Mouse (Mus musculus) heart, postnatal 0 days (tissue): Measurements from ENCODE around the gene Fzd7. TPM values are rescaled to one million over a fixed set of nuclear protein-coding genes. Genes with fewer than 3 reads are reported as not detected.

Source experiments
- ATAC-seq: fragments of 200-750 bp; cut with Nextera tagmentation; 2 replicates; pipeline ENCODE4 v1.8.0; 2017; ENCODE audit warnings: low read depth, moderate number of reproducible peaks, moderate library complexity; ENCODE audit not compliant: insufficient read depth
- DNase-seq: peaks from one replicate; pipeline ENCODE4 v3.0.0-alpha.2; 2016; ENCODE audit warnings: low spot score
- H3K27ac ChIP-seq: fragments of 300-500 bp; sonication (generic); 2 replicates; pipeline ENCODE4 v1.5.1; 2014; ENCODE audit warnings: low read depth, mild to moderate bottlenecking
- H3K27me3 ChIP-seq: fragments of 300-500 bp; sonication (generic); 2 replicates; pipeline ENCODE4 v1.6.1; 2014; ENCODE audit warnings: low read length, mixed read lengths; ENCODE audit not compliant: control insufficient read depth, insufficient read depth
- H3K36me3 ChIP-seq: fragments of 300-500 bp; sonication (generic); replicated peaks from 2 replicates; pipeline ENCODE4 v1.6.1; 2014; ENCODE audit warnings: low read length, mixed read lengths; ENCODE audit not compliant: control insufficient read depth, insufficient read depth
- H3K4me1 ChIP-seq: fragments of 300-500 bp; sonication (generic); 2 replicates; pipeline ENCODE4 v1.6.1; 2014; ENCODE audit warnings: antibody characterized with exemption; ENCODE audit not compliant: control insufficient read depth, insufficient read depth
- H3K4me2 ChIP-seq: fragments of 300-500 bp; sonication (generic); 2 replicates; pipeline ENCODE4 v1.6.1; 2014; ENCODE audit warnings: low read depth, mild to moderate bottlenecking, low read length, moderate library complexity
- H3K4me3 ChIP-seq: fragments of 300-500 bp; sonication (generic); 2 replicates; pipeline ENCODE4 v1.5.1; 2014; ENCODE audit warnings: low read depth, low read length
- H3K9ac ChIP-seq: fragments of 300-500 bp; sonication (generic); replicated peaks from 2 replicates; pipeline ENCODE4 v1.6.1; 2014; ENCODE audit warnings: low read depth, low read length, mixed read lengths
- H3K9me3 ChIP-seq: fragments of 300-500 bp; sonication (generic); replicated peaks from 2 replicates; pipeline ENCODE4 v1.6.1; 2016; ENCODE audit warnings: low read length; ENCODE audit not compliant: control insufficient read depth
- CTCF ChIP-seq: IDR thresholded peaks from 2 replicates; pipeline ENCODE4 v1.5.1; 2016; ENCODE audit warnings: antibody characterized with exemption, control low read depth, low read depth
- EP300 ChIP-seq: IDR thresholded peaks from 2 replicates; pipeline ENCODE4 v1.6.1; 2016; ENCODE audit warnings: antibody characterized with exemption, low read depth
- WGBS: fragments of 180-500 bp; shearing (Covaris S2); extraction: QIAGEN DNeasy Blood & Tissue Kit; methylation state at CpG from one replicate; pipeline ENCODE4 v1.1.7; 2014; 5-methylcytosine and 5-hydroxymethylcytosine counted together
- polyA plus RNA-seq: library from polyadenylated mRNA; unstranded; fragments of >200 nt; fragmentation: Nextera tagmentation; extraction: Ambion mirVana; gene quantifications from 2 replicates; pipeline ENCODE4 v1.2.1, GENCODE M21; 2015
- total RNA-seq: library from RNA; depleted of rRNA; stranded (reverse); fragments of >200 nt; gene quantifications from 2 replicates; pipeline ENCODE4 v1.2.3, GENCODE M21; 2014; ENCODE audit warnings: low replicate concordance

Fzd7 gene
- total and polyA plus RNA-seq, 2 experiments from 2014 or later = 1.0 to 9.0 TPM

DNA sequence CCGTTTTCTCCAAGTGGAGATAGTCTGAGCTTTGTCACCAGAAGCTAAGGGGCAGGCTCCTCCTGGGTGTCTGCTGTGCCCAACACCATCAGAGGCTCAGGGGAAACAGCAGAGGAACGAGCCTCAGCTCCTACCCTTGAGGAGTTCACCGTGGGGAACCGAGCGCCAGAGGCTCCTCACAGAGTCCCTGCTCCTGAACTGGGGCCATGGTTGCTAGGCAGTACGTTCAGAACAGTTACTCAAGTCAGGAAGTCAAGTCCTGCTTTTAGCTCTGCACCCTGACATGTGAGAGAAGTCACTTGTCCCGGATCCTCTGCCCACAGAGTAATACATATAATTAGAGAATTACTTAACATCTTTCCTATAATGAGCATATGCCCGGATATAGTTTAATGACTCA, 23.3 kb upstream of the Fzd7 start:
- Histone ChIP-seq H3K4me3 (no peak overlapping the region), H3K4me2 (no peak overlapping the region), H3K36me3 (no peaks in the 10 kb centered on the region), H3K27ac (no peak overlapping the region), H3K9me3 (no peaks in the 10 kb centered on the region), H3K4me1 (no peaks in the 10 kb centered on the region), H3K9ac (no peak overlapping the region), H3K27me3 (0 out of 2 replicates have a peak, but pooled peaks cover 7% of the 10 kb centered on the region)
- 25% methylated on average over 8 of the region's 8 CpGs for WGBS
- TF ChIP-seq CTCF (no peak), EP300 (no peak)
- ATAC-seq (no peak), DNase-seq (no peak)

DNA sequence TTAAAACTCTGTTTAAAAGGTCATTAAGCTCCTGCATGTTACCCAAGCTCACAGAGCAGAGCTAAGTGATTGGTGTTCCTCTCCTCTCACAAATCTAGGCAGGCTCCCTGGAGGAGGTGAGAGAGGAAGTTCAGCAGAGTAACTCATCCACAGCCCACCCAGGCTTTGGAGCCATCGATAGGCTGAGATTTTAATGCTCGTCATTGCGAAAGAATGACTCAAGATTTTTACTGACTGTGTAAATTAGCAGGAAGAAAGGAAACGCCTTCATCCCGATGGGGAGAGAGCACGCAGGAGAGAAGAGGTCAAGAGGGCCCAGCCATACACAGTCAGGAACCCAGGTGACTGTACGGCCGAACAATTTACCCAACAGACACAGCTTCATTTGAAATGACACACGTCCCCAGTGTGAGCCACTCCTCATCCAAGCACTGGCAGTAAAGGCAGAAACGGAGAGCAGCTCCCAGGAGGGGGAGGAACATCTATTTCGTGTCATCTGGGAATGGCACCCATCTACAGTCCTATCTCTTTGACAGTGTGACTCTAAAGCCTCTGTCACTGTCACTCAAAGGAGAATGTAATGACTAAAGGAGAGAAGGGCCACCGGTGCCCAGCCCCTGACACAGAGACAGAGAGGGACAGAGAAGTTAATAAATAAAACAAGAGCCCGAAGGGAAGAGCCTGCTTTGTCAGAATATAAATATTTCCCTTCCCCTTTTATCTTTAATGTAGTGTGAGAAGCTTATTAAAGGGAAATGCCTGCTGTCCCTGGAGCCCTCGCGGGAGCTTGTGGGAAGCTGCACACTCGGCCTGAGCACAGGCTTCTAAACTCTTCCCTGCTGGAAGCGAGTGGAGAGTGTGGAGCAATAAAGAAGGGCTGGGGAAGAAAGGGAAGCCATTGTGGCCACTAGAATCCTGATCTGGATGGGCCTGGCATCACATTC, 17.3 kb upstream of the Fzd7 start:
- Histone ChIP-seq H3K27ac (no peak overlapping the region), H3K9ac (no peak overlapping the region)

DNA sequence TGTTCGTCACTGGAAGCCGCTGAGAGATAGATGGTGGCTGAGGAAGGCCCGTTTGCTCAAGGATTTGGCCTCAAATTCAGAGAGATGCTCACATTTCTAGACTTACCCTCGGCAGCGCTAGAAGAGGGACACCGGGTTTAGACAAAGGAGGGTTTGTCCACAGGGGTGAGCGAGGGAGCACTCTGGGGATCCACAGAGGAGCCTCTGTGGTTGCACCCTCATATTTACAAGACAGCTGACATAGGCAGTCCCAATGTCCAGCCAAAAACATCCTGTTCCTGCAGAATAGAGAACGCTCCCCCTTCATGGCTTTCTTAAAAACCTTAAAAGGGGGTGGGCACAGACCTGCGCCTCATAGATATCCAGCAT, 16.6 kb upstream of the Fzd7 start:
- Histone ChIP-seq H3K27ac (no peak overlapping the region), H3K4me3 (no peak overlapping the region), H3K4me2 (no peak overlapping the region), H3K4me1 (no peaks in the 10 kb centered on the region), H3K27me3 (peaks cover 28% of the 10 kb centered on the region), H3K36me3 (no peaks in the 10 kb centered on the region), H3K9me3 (no peaks in the 10 kb centered on the region), H3K9ac (no peak overlapping the region)
- TF ChIP-seq CTCF (no peak), EP300 (no peak)
- ATAC-seq (no peak), DNase-seq (no peak)
- 73% methylated on average over 9 of the region's 9 CpGs for WGBS

More for the DNA sequence above, 17.3 kb upstream of the Fzd7 start:
- TF ChIP-seq EP300 = no peak
- TF ChIP-seq CTCF = no peak
- H3K9me3 ChIP-seq = no peaks in the 10 kb centered on the region
- WGBS = 48% methylated on average over 17 of the region's 17 CpGs
- DNase-seq = no peak
- no peak overlapping the region for H3K4me3 ChIP-seq
- no peaks in the 10 kb centered on the region for H3K36me3 ChIP-seq
- no peak overlapping the region for H3K4me2 ChIP-seq
- H3K4me1 ChIP-seq = no peaks in the 10 kb centered on the region
- ATAC-seq = no peak
- peaks cover 21% of the 10 kb centered on the region for H3K27me3 ChIP-seq

DNA sequence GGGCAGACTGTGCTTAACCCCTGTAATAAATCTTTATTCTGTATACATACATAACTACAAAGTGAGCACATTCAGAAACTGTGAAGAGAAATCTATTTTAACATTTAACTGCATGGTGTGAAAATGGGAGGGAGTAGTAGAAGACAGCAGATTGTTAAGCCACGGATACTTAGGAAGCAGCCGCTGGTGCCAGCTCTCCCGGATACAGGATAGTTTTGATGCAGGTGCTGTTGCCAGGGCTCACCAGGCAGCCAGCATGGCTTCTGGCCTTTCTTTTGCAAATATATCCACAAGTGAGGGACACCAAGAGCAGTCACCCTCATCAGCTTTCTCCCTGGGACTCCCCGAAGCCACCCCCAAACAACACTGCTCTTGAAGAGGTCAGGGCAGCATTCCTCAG, 13.1 kb upstream of the Fzd7 start:
- DNase-seq = no peak
- ATAC-seq = no peak
- 0 out of 2 replicates have a peak, but pooled peaks cover 9% of the 10 kb centered on the region for H3K4me1 ChIP-seq
- H3K9me3 ChIP-seq = no peaks in the 10 kb centered on the region
- no peak overlapping the region for H3K4me3 ChIP-seq
- H3K4me2 ChIP-seq = no peak overlapping the region
- no peaks in the 10 kb centered on the region for H3K36me3 ChIP-seq
- H3K27me3 ChIP-seq = peaks cover 51% of the 10 kb centered on the region
- no peak overlapping the region for H3K27ac ChIP-seq
- no peak overlapping the region for H3K9ac ChIP-seq
- 53% methylated on average over 4 of the region's 4 CpGs for WGBS
- TF ChIP-seq CTCF (no peak), EP300 (no peak)

DNA sequence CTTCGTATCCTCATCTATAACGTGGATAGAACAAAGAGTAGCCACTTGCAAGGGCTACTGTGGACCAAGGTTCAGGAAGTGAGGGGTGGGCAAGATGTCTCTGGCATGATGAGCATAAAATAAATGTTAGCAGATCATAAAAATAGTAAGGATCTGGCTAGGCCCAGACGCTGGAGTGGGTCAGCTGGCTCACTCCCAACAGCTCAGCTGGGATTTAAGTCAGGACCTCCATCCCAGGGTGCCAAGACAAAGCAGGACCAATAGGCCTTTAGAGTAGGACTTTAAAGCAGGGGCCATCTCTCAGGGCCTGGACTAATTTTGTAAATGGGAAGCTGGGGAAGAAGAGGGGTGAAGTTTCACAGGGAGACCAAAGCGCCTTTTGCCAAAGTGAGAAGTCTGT, 11.5 kb upstream of the Fzd7 start:
- DNase-seq (no peak), ATAC-seq (no peak)
- Histone ChIP-seq H3K9ac (no peak overlapping the region), H3K4me2 (no peak overlapping the region), H3K27ac (no peak overlapping the region), H3K36me3 (no peaks in the 10 kb centered on the region), H3K4me1 (0 out of 2 replicates have a peak, but pooled peaks cover 9% of the 10 kb centered on the region), H3K9me3 (no peaks in the 10 kb centered on the region), H3K27me3 (peaks cover 58% of the 10 kb centered on the region), H3K4me3 (no peak overlapping the region)
- 65% methylated on average over 4 of the region's 4 CpGs for WGBS
- no peak for TF ChIP-seq EP300
- no peak for TF ChIP-seq CTCF
